Mouse (Mus musculus): Measurements from ENCODE around the gene Ankrd6.

The Ankrd6 gene

GRCm38 (mm10) chr4:32905913-32906312, 44.7 kb downstream of the Ankrd6 start:
- no peak for DNase-seq (ENCODE audit: low read depth)

- no peak for DNase-seq (ENCODE audit: low read depth)
Observed at GRCm38 (mm10) chr4:32905381-32905780, 45.3 kb downstream of the Ankrd6 start.

- DNase-seq (ENCODE audit: low read depth): no peak
Observed at GRCm38 (mm10) chr4:32903826-32904225, 46.8 kb downstream of the Ankrd6 start.

- no peak for DNase-seq (ENCODE audit: low read depth)
Observed at GRCm38 (mm10) chr4:32899051-32899450, 51.6 kb downstream of the Ankrd6 start.

- DNase-seq (ENCODE audit: low read depth): no peak
Observed at GRCm38 (mm10) chr4:32891341-32891740, 59.3 kb downstream of the Ankrd6 start.

GRCm38 (mm10) chr4:32890735-32891098, 59.9 kb downstream of the Ankrd6 start:
- DNase-seq (ENCODE audit: low read depth): no peak

- DNase-seq (ENCODE audit: low read depth): peak; percentile 23
Observed at GRCm38 (mm10) chr4:32889996-32890734, 60.5 kb downstream of the Ankrd6 start.

- no peak for DNase-seq (ENCODE audit: low read depth)
Observed at GRCm38 (mm10) chr4:32889246-32889645, 61.4 kb downstream of the Ankrd6 start.

GRCm38 (mm10) chr4:32886479-32886878, 64.2 kb downstream of the Ankrd6 start:
- DNase-seq (ENCODE audit: low read depth): no peak

- no peak for DNase-seq (ENCODE audit: low read depth)
Observed at GRCm38 (mm10) chr4:32884599-32884998, 66.0 kb downstream of the Ankrd6 start.

GRCm38 (mm10) chr4:32881001-32881400, 69.6 kb downstream of the Ankrd6 start:
- no peak for DNase-seq (ENCODE audit: low read depth)

- no peak for DNase-seq (ENCODE audit: low read depth)
Observed at GRCm38 (mm10) chr4:32874669-32875068, 76.0 kb downstream of the Ankrd6 start.

- DNase-seq (ENCODE audit: low read depth): no peak
Observed at GRCm38 (mm10) chr4:32872189-32872749, 78.4 kb downstream of the Ankrd6 start.

GRCm38 (mm10) chr4:32869370-32869769, 81.3 kb downstream of the Ankrd6 start:
- DNase-seq (ENCODE audit: low read depth): no peak

- no peak for DNase-seq (ENCODE audit: low read depth)
Observed at GRCm38 (mm10) chr4:32868858-32869257, 81.8 kb downstream of the Ankrd6 start.

- DNase-seq (ENCODE audit: low read depth): no peak
Observed at GRCm38 (mm10) chr4:32868437-32868836, 82.2 kb downstream of the Ankrd6 start.

GRCm38 (mm10) chr4:32867460-32867859, 83.2 kb downstream of the Ankrd6 start:
- DNase-seq (ENCODE audit: low read depth): peak; percentile 20

- DNase-seq (ENCODE audit: low read depth): no peak
Observed at GRCm38 (mm10) chr4:32864867-32865242, 85.8 kb downstream of the Ankrd6 start.

GRCm38 (mm10) chr4:32864131-32864866, 86.3 kb downstream of the Ankrd6 start:
- no peak for DNase-seq (ENCODE audit: low read depth)

GRCm38 (mm10) chr4:32863447-32864130, 87.1 kb downstream of the Ankrd6 start:
- DNase-seq (ENCODE audit: low read depth): no peak

- no peak for DNase-seq (ENCODE audit: low read depth)
Observed at GRCm38 (mm10) chr4:32862751-32863446, 87.7 kb downstream of the Ankrd6 start.
